Mouse (Mus musculus) lung, postnatal 0 days (tissue): ENCODE measurements around the gene Dpep2nb.
"Not testable (repeated sequence)": the region's sequence is repeated elsewhere in the genome, so short reads cannot be mapped to it uniquely, and the experiment has no call there.

Experiments
- CTCF ChIP-seq: IDR thresholded peaks from 2 replicates; pipeline ENCODE4 v1.5.1; 2016; ENCODE audit warnings: antibody characterized with exemption, mild to moderate bottlenecking
- EP300 ChIP-seq: IDR thresholded peaks from 2 replicates; pipeline ENCODE4 v1.6.1; 2016; ENCODE audit warnings: antibody characterized with exemption, mild to moderate bottlenecking, control low read depth

GRCm38 (mm10) chr8:106012203-106012602 is 6.4 kb upstream of the Dpep2nb start:
- TF ChIP-seq EP300, CTCF: not testable (repeated sequence)
